Mouse (Mus musculus): ENCODE measurements around the gene Ajm1. TPM values are rescaled to one million over a fixed set of nuclear protein-coding genes. Genes with fewer than 3 reads are reported as not detected.
A peak's percentile ranks its signal among the peaks of the same experiment; 100 is the strongest.
"Not testable (repeated sequence)": the region's sequence is repeated elsewhere in the genome, so short reads cannot be mapped to it uniquely, and the experiment has no call there.

Gene Ajm1
- total RNA-seq, 2 experiments from 2014 or later, result not detected

- ATAC-seq (replicated peaks; ENCODE audit: poor library complexity, severe bottlenecking), result no peak
Observed at GRCm38 (mm10) chr2:25569323-25569722, 12.2 kb downstream of the Ajm1 start.

- no peak for ATAC-seq (replicated peaks; ENCODE audit: poor library complexity, severe bottlenecking)
Observed at GRCm38 (mm10) chr2:25568473-25569019, 13.0 kb downstream of the Ajm1 start.

- no peak for ATAC-seq (replicated peaks; ENCODE audit: poor library complexity, severe bottlenecking)
Observed at GRCm38 (mm10) chr2:25566558-25566957, 15.0 kb downstream of the Ajm1 start.

GRCm38 (mm10) chr2:25565741-25566140 lies 15.8 kb downstream of the Ajm1 start:
- ATAC-seq (replicated peaks; ENCODE audit: poor library complexity, severe bottlenecking), result no peak

- no peak for ATAC-seq (replicated peaks; ENCODE audit: poor library complexity, severe bottlenecking)
Observed at GRCm38 (mm10) chr2:25561946-25562345, 19.6 kb downstream of the Ajm1 start.

- no peak for ATAC-seq (replicated peaks; ENCODE audit: poor library complexity, severe bottlenecking)
Observed at GRCm38 (mm10) chr2:25560551-25560950, 21.0 kb downstream of the Ajm1 start.

GRCm38 (mm10) chr2:25558774-25559173 lies 22.8 kb downstream of the Ajm1 start:
- ATAC-seq (replicated peaks; ENCODE audit: poor library complexity, severe bottlenecking), result no peak

DNA sequence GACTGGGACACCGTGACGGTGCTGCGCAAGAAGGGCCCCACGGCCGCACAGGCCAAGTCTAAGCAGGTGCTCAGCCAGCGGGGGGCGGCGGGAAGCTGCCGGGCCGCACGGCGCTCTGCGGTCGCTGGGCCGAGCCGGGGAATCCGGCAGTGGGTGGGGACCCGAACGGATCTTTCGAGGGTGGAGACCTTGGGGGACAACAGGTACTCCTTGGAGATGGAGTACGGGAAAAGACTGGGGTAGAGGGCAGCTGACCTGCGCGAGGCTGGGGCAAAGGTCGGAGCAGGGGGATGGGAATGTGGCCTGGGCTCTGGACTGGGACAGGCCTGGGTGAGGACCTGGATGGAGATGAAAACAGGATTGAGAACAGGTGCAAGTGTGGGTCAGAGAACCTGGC lies 23.6 kb downstream of the Ajm1 start:
- no peak for ATAC-seq (replicated peaks; ENCODE audit: poor library complexity, severe bottlenecking)

DNA sequence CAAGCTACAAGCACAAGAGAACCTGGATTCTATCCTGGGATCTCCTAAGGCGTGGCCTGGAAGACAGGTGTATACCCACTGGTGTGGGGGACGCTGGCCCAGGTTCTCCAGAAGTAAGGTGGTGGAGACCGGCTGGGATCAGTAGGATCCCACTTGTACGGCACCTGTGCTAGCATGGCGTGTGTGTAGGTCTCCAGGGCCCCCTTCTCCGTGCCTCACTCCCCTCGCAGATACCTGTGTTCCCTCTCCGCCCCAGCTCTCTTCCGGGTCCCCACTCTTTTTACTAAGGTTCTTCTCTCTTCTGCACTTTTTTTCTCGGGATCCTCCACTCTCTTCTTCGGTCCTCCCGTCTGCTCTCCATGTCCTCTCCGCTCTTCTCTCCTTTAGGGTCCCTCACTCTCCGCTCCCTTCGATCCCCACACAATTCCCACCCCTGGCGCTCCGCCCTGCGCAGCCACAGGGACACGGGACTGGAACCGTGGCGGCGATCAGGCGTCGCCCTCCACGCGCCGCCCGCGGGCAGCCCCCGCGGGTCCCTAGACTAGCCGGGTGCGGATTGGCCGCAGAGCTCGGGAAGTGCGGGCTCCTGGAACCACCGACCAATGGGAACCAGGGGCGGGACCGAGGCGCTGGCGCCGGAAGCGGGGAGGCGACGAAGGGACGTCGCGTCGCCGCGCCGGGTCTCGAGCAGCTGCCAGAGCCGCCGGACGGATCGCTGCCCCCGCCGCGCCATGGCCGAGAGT lies 24.2 kb downstream of the Ajm1 start, which contains the start of gene Edf1:
Gene Edf1 (plus strand): TSS at position 627 of the 743 bp plus-strand sequence.
- ATAC-seq (replicated peaks; ENCODE audit: poor library complexity, severe bottlenecking), result peak; percentile 99

DNA sequence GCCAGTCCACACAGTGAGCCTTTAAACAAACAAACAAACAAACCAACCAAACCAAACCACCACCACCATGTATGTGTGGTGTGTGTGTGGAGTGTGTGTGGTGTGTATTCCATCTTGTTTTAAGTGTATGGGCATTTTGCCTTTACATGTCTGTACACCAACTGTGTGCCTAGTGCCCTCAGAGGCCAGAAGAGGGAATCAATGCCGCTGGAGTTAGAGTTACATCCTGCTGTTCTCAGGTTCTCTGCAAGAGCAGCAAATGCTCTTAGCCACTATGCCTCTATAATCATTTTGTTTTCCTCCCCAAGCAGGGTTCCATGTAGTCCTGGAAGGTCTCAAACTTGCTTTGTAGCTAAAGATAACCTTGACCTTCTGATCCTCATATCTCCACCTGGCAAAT lies 25.3 kb downstream of the Ajm1 start:
- no peak for ATAC-seq (replicated peaks; ENCODE audit: poor library complexity, severe bottlenecking)

GRCm38 (mm10) chr2:25555479-25555878 lies 26.1 kb downstream of the Ajm1 start:
- ATAC-seq (replicated peaks; ENCODE audit: poor library complexity, severe bottlenecking), result not testable (repeated sequence)

GRCm38 (mm10) chr2:25553171-25553786 lies 28.3 kb downstream of the Ajm1 start:
- ATAC-seq (replicated peaks; ENCODE audit: poor library complexity, severe bottlenecking), result not testable (repeated sequence)

GRCm38 (mm10) chr2:25551186-25551585 lies 30.4 kb downstream of the Ajm1 start:
- peak; percentile 21; the same call in 1 of the 2 replicates for ATAC-seq (replicated peaks; ENCODE audit: poor library complexity, severe bottlenecking)

GRCm38 (mm10) chr2:25549021-25549991 lies 32.3 kb downstream of the Ajm1 start:
- ATAC-seq (replicated peaks; ENCODE audit: poor library complexity, severe bottlenecking), result no peak

DNA sequence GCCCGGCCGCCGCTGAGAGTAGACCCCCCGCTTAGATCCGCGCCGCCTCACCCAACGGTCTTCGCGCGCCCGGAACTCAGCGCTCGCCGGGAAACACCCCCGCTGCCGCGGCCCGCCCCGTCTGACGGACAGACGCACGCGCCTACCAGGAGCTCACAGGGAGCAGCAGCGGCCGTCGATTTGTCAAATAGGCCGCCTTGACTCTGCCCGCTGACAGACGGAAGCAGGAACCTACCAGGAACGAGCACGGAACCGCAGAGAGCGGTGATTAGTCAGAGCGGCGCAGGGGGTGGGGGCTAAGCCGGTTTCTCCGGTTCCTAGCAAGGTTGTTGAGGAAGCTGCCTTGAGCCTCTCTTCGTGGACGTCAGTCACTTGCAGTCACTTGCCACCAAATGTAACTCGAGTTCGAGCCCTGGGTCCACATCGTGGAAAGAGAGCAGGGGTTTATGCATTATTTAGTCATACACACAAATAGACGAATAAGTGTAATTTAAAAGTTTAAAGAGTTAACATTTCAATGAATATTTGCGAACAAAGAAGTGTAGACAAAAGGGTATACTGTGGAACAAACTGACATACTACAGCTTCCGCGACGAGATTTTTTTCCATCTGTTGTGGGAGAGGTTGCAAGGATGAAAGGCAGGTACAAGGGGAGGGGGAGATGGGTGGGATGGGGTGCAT lies 34.6 kb downstream of the Ajm1 start, which contains the start of gene Traf2:
Gene Traf2 (minus strand): TSS at position 130 of the 681 bp plus-strand sequence.
- peak; percentile 96 for ATAC-seq (replicated peaks; ENCODE audit: poor library complexity, severe bottlenecking)

GRCm38 (mm10) chr2:25545996-25546810 lies 35.4 kb downstream of the Ajm1 start:
- ATAC-seq (replicated peaks; ENCODE audit: poor library complexity, severe bottlenecking), result peak; percentile 33

DNA sequence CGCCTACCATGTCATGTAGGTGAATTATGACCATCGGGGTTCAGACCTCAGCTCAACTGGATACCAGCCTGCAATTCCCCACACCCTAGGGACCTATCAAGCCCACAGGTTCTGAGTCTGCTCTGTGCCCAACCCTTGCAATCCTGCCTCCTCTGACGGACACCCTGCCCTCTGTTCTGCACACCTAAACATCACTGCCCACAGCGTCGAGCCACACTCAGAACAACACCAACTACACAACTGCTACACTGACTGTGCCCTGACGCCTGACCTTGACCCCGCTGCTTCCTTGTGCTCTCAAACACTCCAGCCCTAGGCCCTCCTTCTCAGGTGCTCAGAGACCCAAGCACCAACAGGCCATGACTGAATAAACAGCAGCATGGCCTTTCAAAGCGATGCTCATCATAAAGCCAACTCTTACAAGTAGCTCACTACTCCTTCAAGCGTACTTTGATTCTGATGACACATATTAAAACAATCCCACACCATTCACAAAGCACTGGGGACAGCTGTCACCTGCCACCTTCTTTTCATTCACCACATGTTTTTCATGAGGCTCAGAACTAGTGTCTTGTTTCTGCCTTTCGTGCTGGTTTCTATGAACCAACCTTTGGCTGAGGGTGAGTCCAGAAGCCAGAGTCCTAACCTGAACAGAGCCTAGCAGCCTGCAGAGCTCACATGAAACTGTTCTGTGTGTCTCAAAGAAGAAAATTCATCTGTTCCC lies 39.8 kb downstream of the Ajm1 start:
- ATAC-seq (replicated peaks; ENCODE audit: poor library complexity, severe bottlenecking), result no peak

- ATAC-seq (replicated peaks; ENCODE audit: poor library complexity, severe bottlenecking), result no peak
Observed at GRCm38 (mm10) chr2:25540541-25540948, 41.0 kb downstream of the Ajm1 start.

Data from granulocyte monocyte progenitor cell, adult 5-6 weeks (primary cell).